Mouse (Mus musculus): Measurements from ENCODE around the gene Strip2. TPM values are rescaled to one million over a fixed set of nuclear protein-coding genes. Genes with fewer than 3 reads are reported as not detected.

The Strip2 gene
- polyA plus RNA-seq, 1 experiment from 2014 or later = 4.2 TPM

DNA sequence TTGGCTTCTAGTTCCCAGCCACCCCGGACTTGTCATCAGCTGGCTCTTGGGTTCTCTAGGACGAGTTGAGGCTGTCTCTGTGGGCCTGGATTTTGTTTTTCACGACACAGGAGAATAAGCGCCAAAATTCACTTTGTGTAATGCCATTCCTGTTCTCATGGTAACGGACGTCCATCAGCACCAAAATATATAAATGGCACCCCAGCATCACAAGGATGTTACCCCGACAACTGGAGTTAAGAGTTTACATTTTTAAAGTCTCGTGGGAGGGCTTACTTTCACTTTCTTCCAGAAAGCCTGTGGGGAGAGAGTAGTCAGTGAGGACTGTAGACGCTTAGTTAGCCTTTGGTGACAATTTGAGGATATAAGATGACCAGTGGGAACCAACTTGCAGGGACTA is 85.8 kb downstream of the Strip2 start:
- 73% methylated on average over 9 of the region's 9 CpGs for WGBS
- H3K9me3 ChIP-seq (replicated peaks; ENCODE audit: control insufficient read depth, low read length, poor library complexity, severe bottlenecking) = no peaks in the 10 kb centered on the region
- no peak for ATAC-seq
- H3K9ac ChIP-seq (ENCODE audit: low read depth, low read length) = no peak overlapping the region
- H3K27me3 ChIP-seq (ENCODE audit: control insufficient read depth, insufficient read depth, low read depth, low read length) = no peaks in the 10 kb centered on the region
- H3K36me3 ChIP-seq (ENCODE audit: control insufficient read depth, insufficient read depth, low read length) = no peaks in the 10 kb centered on the region
- H3K4me3 ChIP-seq (ENCODE audit: low read depth, low read length) = no peak overlapping the region
- H3K4me1 ChIP-seq (ENCODE audit: control insufficient read depth, insufficient read depth, low read length) = no peaks in the 10 kb centered on the region
- no peak overlapping the region for H3K27ac ChIP-seq (ENCODE audit: low read length)
- H3K4me2 ChIP-seq (ENCODE audit: low read length) = no peak overlapping the region

DNA sequence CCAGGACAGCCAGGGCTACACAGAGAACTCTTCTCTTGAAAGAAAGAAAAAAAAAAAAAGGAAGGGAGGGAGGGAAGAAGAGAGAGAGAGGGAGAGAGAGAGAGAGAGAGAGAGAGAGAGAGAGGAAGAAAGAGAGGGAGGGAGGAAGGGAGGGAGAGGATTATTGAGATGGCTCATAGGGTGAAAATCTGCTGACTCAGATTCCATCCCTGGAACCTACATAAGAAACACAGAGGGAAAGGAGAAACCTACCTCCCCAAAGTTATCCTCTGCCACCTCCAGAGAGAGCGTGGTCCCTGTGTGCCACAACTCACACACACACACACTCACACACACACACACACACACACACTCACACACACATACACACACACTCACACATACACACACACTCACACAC is 89.0 kb downstream of the Strip2 start:
- H3K36me3 ChIP-seq (ENCODE audit: control insufficient read depth, insufficient read depth, low read length) = no peaks in the 10 kb centered on the region
- no peak overlapping the region for H3K27ac ChIP-seq (ENCODE audit: low read length)
- H3K4me1 ChIP-seq (ENCODE audit: control insufficient read depth, insufficient read depth, low read length) = no peaks in the 10 kb centered on the region
- no peak for ATAC-seq
- H3K4me2 ChIP-seq (ENCODE audit: low read length) = no peak overlapping the region
- no peaks in the 10 kb centered on the region for H3K27me3 ChIP-seq (ENCODE audit: control insufficient read depth, insufficient read depth, low read depth, low read length)
- 100% methylated on average over 1 of the region's 1 CpGs for WGBS
- no peak overlapping the region for H3K9ac ChIP-seq (ENCODE audit: low read depth, low read length)
- H3K9me3 ChIP-seq (replicated peaks; ENCODE audit: control insufficient read depth, low read length, poor library complexity, severe bottlenecking) = no peaks in the 10 kb centered on the region
- no peak overlapping the region for H3K4me3 ChIP-seq (ENCODE audit: low read depth, low read length)

GRCm38 (mm10) chr6:30009204-30009603 is 92.4 kb downstream of the Strip2 start:
- Histone ChIP-seq H3K4me3 (ENCODE audit: low read depth, low read length) (no peak overlapping the region), H3K4me2 (ENCODE audit: low read length) (no peak overlapping the region), H3K36me3 (ENCODE audit: control insufficient read depth, insufficient read depth, low read length) (no peaks in the 10 kb centered on the region), H3K27me3 (ENCODE audit: control insufficient read depth, insufficient read depth, low read depth, low read length) (no peaks in the 10 kb centered on the region), H3K9ac (ENCODE audit: low read depth, low read length) (no peak overlapping the region), H3K4me1 (ENCODE audit: control insufficient read depth, insufficient read depth, low read length) (no peaks in the 10 kb centered on the region), H3K27ac (ENCODE audit: low read length) (no peak overlapping the region), H3K9me3 (replicated peaks; ENCODE audit: control insufficient read depth, low read length, poor library complexity, severe bottlenecking) (no peaks in the 10 kb centered on the region)
- WGBS = 86% methylated on average over 7 of the region's 7 CpGs
- no peak for ATAC-seq

Small RNA genes lying within 50 kb of the gene (microRNA-seq; reads per million reads assigned to microRNA genes)
- gene Gm23049 = not detected

Other genes starting within 250 kb of the Strip2 start
- gene Tspan33, start 222.8 kb upstream of the Strip2 start, polyA plus RNA-seq (2015; fragmentation: Nextera tagmentation; extraction: Ambion mirVana) = 10.1 and 10.3 TPM in 2 replicates
- 8.8 TPM in 2 replicates for gene Smo, start 181.5 kb upstream of the Strip2 start, polyA plus RNA-seq (2015; fragmentation: Nextera tagmentation; extraction: Ambion mirVana)
- 16.8 and 17.6 TPM in 2 replicates for gene Ahcyl2, start 149.0 kb upstream of the Strip2 start, polyA plus RNA-seq (2015; fragmentation: Nextera tagmentation; extraction: Ambion mirVana)
- 33.8 and 35.4 TPM in 2 replicates for gene Nrf1, start 131.0 kb downstream of the Strip2 start, polyA plus RNA-seq (2015; fragmentation: Nextera tagmentation; extraction: Ambion mirVana)

All from midbrain, embryonic 16.5 days (tissue).